Mouse (Mus musculus) CH12.LX (cell line): ENCODE data around the gene Trmt10a.

Experiments used
- CTCF ChIP-seq, 2 experiments: IDR thresholded peaks in 1 of 2; conservative IDR thresholded peaks in 1 of 2; 2 replicates each; pipeline ENCODE4 v1.5.1; 2011 to 2012; ENCODE audit warnings: low read depth in 2 of 2, low read length in 2 of 2, improper control_type of control experiment in 1 of 2, inconsistent platforms in 1 of 2, mild to moderate bottlenecking in 1 of 2, moderate library complexity in 1 of 2
- KAT2A ChIP-seq: IDR thresholded peaks from 2 replicates; pipeline ENCODE4 v1.6.1; 2012; ENCODE audit warnings: low read length, improper control_type of control experiment, inconsistent platforms; ENCODE audit not compliant: insufficient replicate concordance
- POLR2A ChIP-seq: IDR thresholded peaks from 2 replicates; pipeline ENCODE4 v1.6.1; 2011; ENCODE audit warnings: low read depth, mild to moderate bottlenecking, improper control_type of control experiment, low read length
- RAD21 ChIP-seq: IDR thresholded peaks from 2 replicates; pipeline ENCODE4 v1.6.1; 2011; ENCODE audit warnings: low read depth, mild to moderate bottlenecking, low read length, improper control_type of control experiment, moderate library complexity
- USF1 ChIP-seq: IDR thresholded peaks from 2 replicates; pipeline ENCODE4 v1.6.1; 2014; ENCODE audit warnings: low read depth, mild to moderate bottlenecking, inconsistent platforms, low read length, improper control_type of control experiment

DNA sequence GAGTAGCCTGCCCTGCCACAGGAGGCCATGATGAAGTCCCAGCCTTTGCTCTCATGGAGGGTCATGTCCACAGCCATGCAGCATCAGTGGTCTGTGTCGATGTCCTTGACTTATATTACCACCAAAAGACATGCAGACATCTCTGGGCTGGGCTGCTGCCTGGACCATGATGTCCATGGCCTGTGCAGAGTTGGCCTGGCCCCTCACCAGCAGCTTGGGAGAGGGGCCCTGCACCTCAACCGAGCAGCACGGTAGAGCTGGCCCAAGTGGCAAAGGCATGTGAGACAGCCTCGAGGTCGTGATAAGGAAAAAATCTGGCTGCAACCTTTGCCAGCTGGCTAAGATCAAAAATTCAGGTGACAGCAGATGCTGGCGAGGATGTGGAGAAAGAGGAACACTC lies 3.6 kb upstream of the Trmt10a start:
- TF ChIP-seq KAT2A: no peak
- no peak for TF ChIP-seq CTCF (conservative IDR thresholded peaks at IDR 0.05 in 1 of 2, IDR thresholded peaks at IDR 0.05 in 1 of 2; ENCODE audit: low read depth in 2 of 2, low read length in 2 of 2)
- TF ChIP-seq USF1: no peak
- no peak for TF ChIP-seq POLR2A
- TF ChIP-seq RAD21: no peak
